Mouse (Mus musculus): ENCODE data around the gene Fmnl3. TPM values are rescaled to one million over a fixed set of nuclear protein-coding genes. Genes with fewer than 3 reads are reported as not detected.

The Fmnl3 gene
- polyA plus RNA-seq, 1 experiment from 2014 or later, result 9.3 TPM

DNA sequence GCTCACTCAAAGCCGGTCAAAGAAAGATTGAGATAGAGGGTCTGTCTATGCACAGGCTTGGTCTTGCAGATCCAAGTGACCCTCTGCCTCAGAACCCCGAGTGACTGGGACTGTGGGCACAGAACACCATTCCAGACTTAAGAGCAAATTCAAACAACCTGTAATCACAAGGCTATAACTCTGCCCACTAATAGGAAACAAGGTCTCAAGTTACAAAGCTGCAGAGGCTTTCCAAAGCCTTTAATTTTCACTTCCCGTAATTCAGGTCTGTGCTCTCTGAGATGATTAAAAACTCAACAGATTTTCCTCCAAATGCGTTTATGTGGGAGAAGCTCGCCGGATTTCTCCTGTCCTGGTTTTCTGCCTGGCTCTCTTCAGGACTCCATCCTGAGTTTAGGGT lies 13.8 kb upstream of the Fmnl3 start:
- ATAC-seq (ENCODE audit: low read depth), result no peak
- H3K9ac ChIP-seq, result no peak overlapping the region
- WGBS, result 70% methylated on average over 6 of the region's 6 CpGs
- H3K4me2 ChIP-seq, result no peak overlapping the region
- no peaks in the 10 kb centered on the region for H3K36me3 ChIP-seq
- H3K4me3 ChIP-seq, result no peak overlapping the region
- H3K27ac ChIP-seq (replicated peaks), result no peak overlapping the region
- H3K27me3 ChIP-seq, result no peaks in the 10 kb centered on the region
- no peaks in the 10 kb centered on the region for H3K4me1 ChIP-seq (replicated peaks)
- H3K9me3 ChIP-seq, result no peaks in the 10 kb centered on the region

GRCm38 (mm10) chr15:99382893-99383292 lies 12.6 kb upstream of the Fmnl3 start:
- Histone ChIP-seq H3K4me2 (no peak overlapping the region), H3K9me3 (0 out of 2 replicates have a peak, but pooled peaks cover 4% of the 10 kb centered on the region), H3K27ac (replicated peaks) (no peak overlapping the region), H3K36me3 (no peaks in the 10 kb centered on the region), H3K4me3 (no peak overlapping the region), H3K27me3 (no peaks in the 10 kb centered on the region), H3K9ac (no peak overlapping the region), H3K4me1 (replicated peaks) (no peaks in the 10 kb centered on the region)
- no peak for ATAC-seq (ENCODE audit: low read depth)

GRCm38 (mm10) chr15:99376240-99376639 lies 6.0 kb upstream of the Fmnl3 start:
- H3K4me1 ChIP-seq (replicated peaks), result no peaks in the 10 kb centered on the region
- WGBS, result 87% methylated on average over 5 of the region's 5 CpGs
- no peak overlapping the region for H3K9ac ChIP-seq
- no peak for ATAC-seq (ENCODE audit: low read depth)
- no peak overlapping the region for H3K4me2 ChIP-seq
- no peaks in the 10 kb centered on the region for H3K36me3 ChIP-seq
- no peak overlapping the region for H3K4me3 ChIP-seq
- H3K27ac ChIP-seq (replicated peaks), result no peak overlapping the region
- peaks cover 7% of the 10 kb centered on the region for H3K27me3 ChIP-seq
- 0 out of 2 replicates have a peak, but pooled peaks cover 4% of the 10 kb centered on the region for H3K9me3 ChIP-seq

DNA sequence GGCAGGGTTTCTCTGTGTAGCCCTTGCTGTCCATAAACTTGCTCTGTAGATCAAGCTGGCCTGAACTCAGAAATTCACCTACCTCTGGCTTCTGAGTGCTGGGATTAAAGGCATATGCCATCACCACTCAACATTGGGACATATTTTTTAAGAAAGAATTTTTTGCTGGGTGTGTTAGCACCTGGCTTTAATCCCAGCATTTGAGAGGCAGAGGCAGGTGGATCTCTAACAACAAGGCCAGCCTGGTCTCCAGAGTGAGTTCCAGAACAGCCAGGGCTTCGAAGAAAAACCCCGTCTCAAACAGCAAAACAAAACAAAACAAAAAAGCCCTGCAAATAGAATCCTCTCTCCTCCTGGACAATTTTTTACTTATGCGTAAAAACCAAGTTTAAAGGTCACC lies 5.3 kb upstream of the Fmnl3 start:
- H3K4me1 ChIP-seq (replicated peaks), result 0 out of 2 replicates have a peak, but pooled peaks cover 1% of the 10 kb centered on the region
- 0 out of 2 replicates have a peak, but pooled peaks cover 4% of the 10 kb centered on the region for H3K9me3 ChIP-seq
- H3K4me2 ChIP-seq, result no peak overlapping the region
- H3K27me3 ChIP-seq, result peaks cover 8% of the 10 kb centered on the region
- H3K9ac ChIP-seq, result no peak overlapping the region
- no peak for ATAC-seq (ENCODE audit: low read depth)
- 94% methylated on average over 3 of the region's 3 CpGs for WGBS
- H3K27ac ChIP-seq (replicated peaks), result no peak overlapping the region
- no peak overlapping the region for H3K4me3 ChIP-seq
- no peaks in the 10 kb centered on the region for H3K36me3 ChIP-seq

DNA sequence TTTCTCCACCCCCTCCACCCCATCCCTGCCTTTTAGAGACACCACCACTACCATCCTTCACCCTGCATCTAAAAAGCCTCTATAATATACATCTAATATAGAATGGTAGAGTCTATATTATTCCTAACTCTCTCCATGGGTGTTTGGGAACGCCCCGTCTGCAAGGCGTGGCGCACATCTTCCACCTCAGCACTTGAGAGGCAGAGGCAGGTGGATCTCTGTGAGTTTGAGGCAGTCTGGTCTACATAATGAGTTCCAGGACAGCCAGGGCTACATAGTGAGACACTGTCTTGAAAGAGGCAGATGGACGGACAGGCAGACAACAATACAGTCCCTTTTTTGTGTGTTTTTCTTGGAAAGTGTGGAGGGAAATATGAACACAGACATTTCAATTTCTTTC lies 4.8 kb upstream of the Fmnl3 start:
- 0 out of 2 replicates have a peak, but pooled peaks cover 4% of the 10 kb centered on the region for H3K9me3 ChIP-seq
- H3K27me3 ChIP-seq, result peaks cover 8% of the 10 kb centered on the region
- H3K4me1 ChIP-seq (replicated peaks), result 0 out of 2 replicates have a peak, but pooled peaks cover 3% of the 10 kb centered on the region
- no peak overlapping the region for H3K4me3 ChIP-seq
- WGBS, result 87% methylated on average over 5 of the region's 5 CpGs
- ATAC-seq (ENCODE audit: low read depth), result no peak
- H3K36me3 ChIP-seq, result no peaks in the 10 kb centered on the region
- no peak overlapping the region for H3K9ac ChIP-seq
- no peak overlapping the region for H3K4me2 ChIP-seq
- H3K27ac ChIP-seq (replicated peaks), result no peak overlapping the region

- 84% methylated on average over 9 of the region's 9 CpGs for WGBS
- peaks cover 20% of the 10 kb centered on the region for H3K4me1 ChIP-seq (replicated peaks)
Observed at GRCm38 (mm10) chr15:99372761-99373160, 2.5 kb upstream of the Fmnl3 start.

DNA sequence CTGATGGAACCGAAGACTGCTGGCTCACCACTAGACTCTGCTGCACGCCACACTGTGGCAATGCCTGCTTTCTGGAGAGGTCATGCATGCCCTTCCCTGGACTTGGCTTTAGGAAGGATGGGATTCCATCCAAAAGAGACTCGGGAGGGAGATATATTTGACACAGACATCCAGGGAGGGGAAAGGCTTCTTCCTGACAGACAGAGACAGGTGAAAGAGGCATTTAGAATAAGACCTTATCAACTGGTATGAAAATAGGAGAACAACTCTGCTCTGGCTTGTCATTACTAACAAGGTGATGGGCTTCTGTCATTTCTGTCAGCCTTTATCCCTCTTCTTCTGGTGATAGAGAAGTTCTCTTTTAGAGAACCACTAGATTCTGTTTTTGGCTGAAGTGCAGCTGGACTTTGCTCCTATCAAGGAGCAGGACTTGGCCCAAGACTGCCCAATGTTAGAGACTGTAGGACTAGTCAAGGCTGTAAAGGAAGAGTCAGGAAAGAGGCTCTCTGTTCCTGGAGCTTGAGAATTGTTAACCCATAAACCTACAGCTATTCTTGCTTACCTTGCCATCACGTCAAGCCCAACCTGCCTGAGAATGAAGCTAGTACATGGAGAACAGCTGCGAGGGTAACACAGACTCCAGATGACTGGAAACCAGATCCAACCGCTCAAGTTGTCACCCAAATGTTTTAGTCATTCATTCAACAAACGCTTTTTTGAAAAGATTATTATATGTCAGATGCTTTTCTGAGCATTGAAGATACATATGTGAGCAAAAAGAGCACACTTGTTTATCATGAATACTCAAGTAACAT lies 1.5 kb upstream of the Fmnl3 start:
- WGBS, result 85% methylated on average over 7 of the region's 7 CpGs
- no peak for ATAC-seq (ENCODE audit: low read depth)
- Histone ChIP-seq H3K27me3 (peaks cover 8% of the 10 kb centered on the region), H3K9me3 (no peaks in the 10 kb centered on the region), H3K27ac (replicated peaks) (no peak overlapping the region), H3K4me1 (replicated peaks) (peaks cover 20% of the 10 kb centered on the region), H3K4me3 (no peak overlapping the region), H3K4me2 (no peak overlapping the region), H3K9ac (no peak overlapping the region), H3K36me3 (no peaks in the 10 kb centered on the region)

More at GRCm38 (mm10) chr15:99372761-99373160, 2.5 kb upstream of the Fmnl3 start:
- ATAC-seq (ENCODE audit: low read depth), result no peak
- peaks cover 8% of the 10 kb centered on the region for H3K27me3 ChIP-seq
- no peaks in the 10 kb centered on the region for H3K9me3 ChIP-seq
- no peak overlapping the region for H3K4me2 ChIP-seq
- H3K4me3 ChIP-seq, result no peak overlapping the region
- no peak overlapping the region for H3K9ac ChIP-seq
- no peak overlapping the region for H3K27ac ChIP-seq (replicated peaks)
- H3K36me3 ChIP-seq, result no peaks in the 10 kb centered on the region

DNA sequence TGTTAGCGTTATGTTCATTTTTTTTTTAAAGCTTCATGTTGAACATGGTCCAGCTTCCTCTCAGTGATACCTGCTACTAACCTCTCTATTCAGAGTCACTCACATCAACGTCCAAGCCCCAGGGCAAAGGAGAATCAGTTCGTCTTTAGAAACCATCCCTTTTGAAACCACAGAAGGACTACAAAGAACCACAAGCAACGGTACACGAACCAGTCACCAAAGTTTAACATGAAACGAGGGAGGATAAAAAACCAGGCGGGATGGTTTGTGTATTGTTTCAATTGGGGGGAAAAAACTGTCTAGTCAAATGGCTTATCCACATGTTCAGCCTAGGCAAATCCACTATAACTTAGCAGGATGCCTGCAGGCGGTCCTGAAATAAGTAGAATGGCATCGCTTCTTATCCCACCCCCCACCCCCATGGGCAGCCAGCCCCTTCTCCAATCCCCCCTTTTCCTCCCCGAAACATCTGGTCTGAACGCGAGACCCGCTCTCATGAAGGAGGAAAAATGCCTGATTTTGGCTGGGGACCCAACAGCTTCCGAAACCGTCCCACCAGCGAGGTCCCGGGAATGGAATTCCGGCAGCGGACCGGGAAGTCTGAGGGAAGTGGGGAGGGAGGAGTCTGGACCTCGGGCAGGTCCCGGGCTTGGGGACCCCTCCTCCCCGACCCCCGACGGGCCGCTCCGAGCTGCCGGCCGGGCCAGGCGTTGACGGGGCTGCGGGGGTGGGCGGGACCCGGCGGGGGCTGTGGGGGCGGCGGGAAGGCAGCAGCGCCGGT lies 701 bp downstream of the Fmnl3 start:
- Histone ChIP-seq H3K9ac (peak overlapping the region; percentile 90), H3K4me3 (peak overlapping the region; percentile 81), H3K27ac (replicated peaks) (peak overlapping the region; percentile 88), H3K4me1 (replicated peaks) (peaks cover 24% of the 10 kb centered on the region), H3K4me2 (peak overlapping the region; percentile 69), H3K9me3 (no peaks in the 10 kb centered on the region), H3K36me3 (no peaks in the 10 kb centered on the region), H3K27me3 (peaks cover 8% of the 10 kb centered on the region)
- peak; percentile 8 for ATAC-seq (ENCODE audit: low read depth)
- WGBS, result 2% methylated on average over 36 of the region's 39 CpGs

- H3K27ac ChIP-seq (replicated peaks), result no peak overlapping the region
- H3K4me2 ChIP-seq, result peak overlapping the region; percentile 69
- 79% methylated on average over 4 of the region's 4 CpGs for WGBS
- peak overlapping the region; percentile 90; the same call in 1 of the 2 replicates for H3K9ac ChIP-seq
- H3K9me3 ChIP-seq, result no peaks in the 10 kb centered on the region
- no peaks in the 10 kb centered on the region for H3K36me3 ChIP-seq
- H3K4me1 ChIP-seq (replicated peaks), result peaks cover 31% of the 10 kb centered on the region
- ATAC-seq (ENCODE audit: low read depth), result no peak
- H3K27me3 ChIP-seq, result peaks cover 8% of the 10 kb centered on the region
- peak overlapping the region; percentile 81 for H3K4me3 ChIP-seq
Observed at GRCm38 (mm10) chr15:99368583-99369266, 1.6 kb downstream of the Fmnl3 start.

DNA sequence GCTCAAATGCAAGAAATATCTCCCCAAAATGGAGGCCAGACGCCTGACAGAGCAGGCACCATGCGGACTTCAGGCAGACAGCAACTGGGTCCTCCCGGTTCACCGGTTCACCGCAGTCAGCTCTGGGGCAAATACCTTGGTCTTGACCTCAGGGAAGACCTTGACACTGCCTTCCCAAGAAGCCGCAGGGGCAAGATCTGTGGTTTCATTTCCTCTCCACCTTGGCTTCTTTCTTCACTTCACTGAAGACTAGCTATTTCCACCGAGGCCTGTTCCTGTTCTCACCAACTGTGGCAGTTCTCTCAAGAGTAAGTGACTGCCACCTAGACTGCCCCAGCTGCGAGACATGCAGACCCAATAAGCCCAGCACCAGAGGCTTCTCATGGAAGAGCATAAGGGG lies 5.4 kb downstream of the Fmnl3 start:
- Histone ChIP-seq H3K27me3 (no peaks in the 10 kb centered on the region), H3K9me3 (no peaks in the 10 kb centered on the region), H3K4me2 (no peak overlapping the region), H3K4me1 (replicated peaks) (peaks cover 29% of the 10 kb centered on the region), H3K4me3 (no peak overlapping the region), H3K36me3 (no peaks in the 10 kb centered on the region), H3K9ac (no peak overlapping the region), H3K27ac (replicated peaks) (no peak overlapping the region)
- 74% methylated on average over 8 of the region's 8 CpGs for WGBS
- ATAC-seq (ENCODE audit: low read depth), result no peak

DNA sequence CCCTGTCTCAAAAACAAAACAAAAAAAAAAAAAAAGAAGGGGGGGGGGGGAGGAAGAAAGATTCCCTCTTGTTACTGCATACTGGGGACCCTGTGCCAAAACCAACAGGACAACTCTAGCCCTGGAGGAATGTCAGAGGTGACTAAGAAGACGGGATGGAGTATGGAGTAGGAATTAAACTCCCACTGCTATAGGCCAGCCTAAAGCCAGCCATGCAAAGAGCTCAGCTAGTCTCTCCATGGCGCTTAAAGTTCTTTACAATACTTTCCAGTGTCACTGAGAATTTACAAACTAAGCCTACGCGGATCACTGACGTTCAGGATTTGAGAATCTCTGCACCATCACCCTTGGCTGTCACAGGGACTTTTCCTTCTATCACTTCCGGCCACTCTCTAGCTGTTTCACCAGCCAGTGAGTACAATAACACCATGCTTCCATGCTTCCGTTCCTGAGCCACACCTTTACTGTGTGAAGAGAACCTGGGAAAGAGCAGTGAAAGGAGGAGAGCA lies 6.2 kb downstream of the Fmnl3 start:
- Histone ChIP-seq H3K27me3 (no peaks in the 10 kb centered on the region), H3K4me3 (no peak overlapping the region), H3K36me3 (no peaks in the 10 kb centered on the region), H3K27ac (replicated peaks) (no peak overlapping the region), H3K9me3 (no peaks in the 10 kb centered on the region), H3K4me1 (replicated peaks) (peaks cover 23% of the 10 kb centered on the region), H3K4me2 (no peak overlapping the region), H3K9ac (no peak overlapping the region)
- no peak for ATAC-seq (ENCODE audit: low read depth)
- WGBS, result 71% methylated on average over 7 of the region's 7 CpGs

DNA sequence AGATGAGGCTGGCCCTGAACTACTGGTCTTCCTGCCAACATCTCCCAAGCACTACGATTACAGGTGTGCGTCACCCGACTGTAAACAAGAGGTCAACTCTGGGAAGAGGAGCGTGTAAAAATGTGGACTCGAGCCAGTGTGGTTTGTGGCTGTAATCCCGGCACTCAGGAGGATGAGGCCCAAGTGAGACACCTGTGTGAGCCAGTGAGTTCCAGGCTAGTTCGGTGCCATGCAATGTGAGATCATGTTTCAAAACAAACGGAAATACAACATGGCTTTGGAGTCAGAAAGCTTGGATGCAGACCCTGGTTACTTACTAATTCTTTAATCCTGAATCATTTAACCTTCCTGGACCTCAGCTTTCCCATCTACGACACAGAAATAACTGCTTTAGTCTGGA lies 11.3 kb downstream of the Fmnl3 start:
- Histone ChIP-seq H3K9ac (no peak overlapping the region), H3K9me3 (no peaks in the 10 kb centered on the region), H3K4me3 (no peak overlapping the region), H3K36me3 (no peaks in the 10 kb centered on the region), H3K27me3 (no peaks in the 10 kb centered on the region), H3K4me1 (replicated peaks) (peaks cover 12% of the 10 kb centered on the region; the same call in 1 of the 2 replicates), H3K4me2 (no peak overlapping the region), H3K27ac (replicated peaks) (no peak overlapping the region)
- ATAC-seq (ENCODE audit: low read depth), result no peak
- 90% methylated on average over 9 of the region's 9 CpGs for WGBS
